Mouse (Mus musculus) heart, adult 2 months (tissue): ENCODE data around the gene Wdr92.

Source experiments
- CTCF ChIP-seq: fragments of 200-600 bp; IDR thresholded peaks from 2 replicates; pipeline ENCODE4 v1.8.1; 2022; ENCODE audit warnings: antibody characterized with exemption, mild to moderate bottlenecking, moderate library complexity
- POLR2A ChIP-seq: fragments of 200-500 bp; IDR thresholded peaks from 2 replicates; pipeline ENCODE4 v1.6.1; 2011; ENCODE audit warnings: mild to moderate bottlenecking, low read depth, low read length, control low read depth; ENCODE audit not compliant: insufficient read depth

GRCm38 (mm10) chr11:17199840-17200501, 18.1 kb downstream of the Wdr92 start:
- no peak for TF ChIP-seq POLR2A
- no peak for TF ChIP-seq CTCF
